Mouse (Mus musculus) c-Kit-positive CD71-positive TER-119-negative erythroid progenitor cells, embryonic 14.5 days (primary cell): Measurements from ENCODE around the gene Nrde2.
"Not testable (repeated sequence)": the region's sequence is repeated elsewhere in the genome, so short reads cannot be mapped to it uniquely, and the experiment has no call there.

Source experiments
- DNase-seq: peaks from one replicate; pipeline ENCODE4 v3.0.0-alpha.2; 2013; ENCODE audit warnings: low read depth

The Nrde2 gene

DNA sequence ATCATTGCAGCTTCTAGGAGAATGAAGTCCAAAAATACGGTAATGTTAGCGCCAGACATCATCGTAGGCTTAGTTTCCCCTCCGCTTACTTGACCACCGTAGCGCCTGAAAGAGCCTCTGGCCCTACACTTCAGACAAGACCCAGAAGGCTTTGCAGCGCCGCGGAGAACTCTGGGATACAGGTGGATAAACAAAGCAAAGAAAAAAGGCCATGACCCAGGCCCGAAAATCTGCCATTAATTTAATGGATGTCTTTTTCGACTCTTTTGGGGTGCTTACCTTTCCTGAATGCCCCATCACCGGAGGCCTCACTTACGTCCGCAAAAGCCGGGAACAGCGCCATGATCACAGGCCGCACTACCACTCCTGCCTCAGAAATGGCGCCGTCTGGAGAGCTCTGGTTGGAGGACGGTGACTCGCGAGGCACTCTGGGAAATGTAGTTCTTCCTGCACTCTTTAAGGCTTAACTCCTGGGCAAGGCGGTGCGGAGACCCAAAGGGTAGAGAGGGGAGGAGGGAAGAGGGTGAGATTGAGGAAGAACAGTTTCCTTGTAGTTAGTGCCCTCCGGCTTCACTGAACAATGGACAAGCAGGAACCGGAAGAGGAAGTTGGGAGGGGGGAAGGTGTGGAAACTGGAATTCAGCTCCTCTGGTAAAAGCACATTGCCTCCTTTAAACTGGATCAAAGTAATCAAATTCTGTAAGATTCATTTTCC, at the start of gene Nrde2:
TSS of gene Nrde2 (minus strand) at position 393 of the 715 bp plus-strand sequence.
- peak; percentile 89 for DNase-seq

DNA sequence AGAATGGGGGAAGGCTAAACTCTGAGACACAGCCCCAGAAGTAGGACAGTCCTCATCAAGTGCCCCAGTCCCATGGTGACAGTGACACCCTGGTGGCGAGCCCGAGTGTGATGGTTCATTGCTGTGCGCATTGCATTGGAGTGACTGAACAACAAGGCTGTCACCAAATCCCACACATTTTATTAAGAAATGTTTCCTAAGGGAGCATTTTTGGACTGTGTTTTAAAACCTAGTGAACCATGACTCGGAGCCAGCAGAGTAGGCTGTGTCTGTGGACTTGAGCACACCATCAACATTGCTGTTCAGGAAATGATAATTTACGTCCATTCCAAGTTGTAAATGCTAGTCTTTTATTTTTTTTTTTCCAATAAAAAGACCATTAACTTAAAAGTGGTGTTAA, 47.5 kb upstream of the Nrde2 start:
- no peak for DNase-seq

DNA sequence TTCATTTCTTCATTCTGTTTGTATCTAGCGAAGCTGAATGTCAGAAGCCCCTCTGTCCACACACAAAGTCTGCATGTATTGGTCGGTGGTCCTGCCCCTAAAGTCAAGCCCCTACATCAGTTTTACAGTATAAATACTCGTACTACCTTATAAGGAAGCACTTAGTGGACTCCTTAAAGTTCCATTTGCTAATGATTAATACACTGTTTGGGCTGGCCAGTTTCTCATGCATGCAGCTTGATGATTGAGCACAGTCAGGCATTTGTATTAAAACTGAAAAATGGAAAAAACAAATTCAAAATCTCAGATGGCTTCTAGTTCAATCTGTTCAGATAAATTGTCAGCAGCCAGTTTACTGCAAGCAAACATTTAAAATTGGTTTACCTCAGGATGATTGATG, 47.1 kb upstream of the Nrde2 start:
- DNase-seq, result no peak

DNA sequence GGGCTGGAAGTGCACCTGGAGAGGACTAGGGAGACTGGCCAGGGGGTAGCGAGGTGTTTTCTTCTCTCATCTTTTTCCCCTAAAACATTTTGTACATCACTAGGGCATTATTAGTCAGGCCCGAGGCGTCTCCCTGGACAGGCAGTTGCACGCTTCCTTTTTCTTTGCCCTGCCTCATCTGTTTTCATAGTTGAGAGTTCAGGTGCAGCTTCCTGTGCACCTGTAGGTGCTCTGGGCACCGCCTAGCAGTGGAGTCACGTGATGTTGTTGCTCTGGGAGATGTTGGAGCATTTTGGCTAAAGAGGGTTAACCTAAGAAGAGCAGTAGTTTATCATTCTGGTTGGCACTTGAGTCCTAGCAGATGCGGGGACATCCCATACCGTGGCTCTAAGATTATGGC, 45.7 kb upstream of the Nrde2 start:
- DNase-seq, result no peak

DNA sequence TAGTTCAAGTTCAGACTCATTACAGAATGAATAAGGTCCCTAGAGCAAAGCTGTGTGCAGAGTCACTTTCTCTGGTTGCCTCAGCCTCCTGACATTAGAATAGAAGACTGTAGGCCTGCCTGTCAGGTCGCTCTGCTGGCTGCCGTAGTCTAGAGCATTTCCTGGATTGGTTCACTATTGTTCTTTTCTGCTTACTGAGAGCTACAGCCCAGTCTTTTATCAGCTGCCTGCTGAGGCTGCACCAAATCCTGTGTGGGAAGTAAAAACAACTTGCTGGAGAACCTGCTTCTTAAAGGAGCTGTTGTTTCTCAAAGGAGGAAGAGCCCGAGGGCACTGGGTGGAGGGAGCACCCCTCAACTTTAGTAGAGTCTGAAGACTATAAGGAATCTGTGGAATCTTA, 44.3 kb upstream of the Nrde2 start:
- DNase-seq, result no peak

DNA sequence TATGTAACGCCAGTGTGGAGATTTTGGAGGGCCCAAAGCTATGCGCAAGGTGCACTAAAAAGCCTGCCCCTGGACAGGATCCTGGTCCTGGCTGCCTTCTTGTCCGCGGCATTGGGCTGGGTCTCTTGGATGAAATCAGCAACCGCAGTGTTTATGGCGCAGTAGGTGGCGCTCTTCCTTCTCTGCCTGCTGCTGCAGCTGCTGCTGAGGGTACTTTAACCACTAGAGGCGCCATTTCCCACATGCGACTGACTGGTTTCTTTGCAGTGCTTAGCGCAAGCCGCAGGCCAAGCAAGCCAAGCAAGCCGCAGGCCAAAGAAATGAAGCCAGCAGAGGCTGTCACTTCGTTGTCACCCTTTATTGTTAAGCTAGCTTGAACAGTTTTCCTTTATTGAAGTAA, 42.4 kb upstream of the Nrde2 start:
- DNase-seq, result peak; percentile 96

DNA sequence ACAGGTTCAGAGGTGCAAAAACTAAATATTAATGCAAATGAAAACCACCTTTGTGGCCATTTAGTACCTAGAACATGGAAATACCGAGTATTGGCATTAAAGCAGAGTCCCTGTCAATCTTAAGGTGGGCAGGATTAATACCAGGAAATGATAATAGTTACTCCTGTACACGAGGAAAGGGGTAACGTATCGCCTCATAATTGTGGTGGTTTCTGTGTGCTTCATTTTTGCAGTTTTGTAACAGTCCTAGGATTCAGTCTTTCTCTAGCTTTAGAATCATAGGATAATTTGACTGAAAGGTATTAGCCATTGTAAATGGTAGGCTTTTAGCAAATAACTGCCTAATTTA, 41.9 kb upstream of the Nrde2 start:
- DNase-seq, result peak; percentile 35

DNA sequence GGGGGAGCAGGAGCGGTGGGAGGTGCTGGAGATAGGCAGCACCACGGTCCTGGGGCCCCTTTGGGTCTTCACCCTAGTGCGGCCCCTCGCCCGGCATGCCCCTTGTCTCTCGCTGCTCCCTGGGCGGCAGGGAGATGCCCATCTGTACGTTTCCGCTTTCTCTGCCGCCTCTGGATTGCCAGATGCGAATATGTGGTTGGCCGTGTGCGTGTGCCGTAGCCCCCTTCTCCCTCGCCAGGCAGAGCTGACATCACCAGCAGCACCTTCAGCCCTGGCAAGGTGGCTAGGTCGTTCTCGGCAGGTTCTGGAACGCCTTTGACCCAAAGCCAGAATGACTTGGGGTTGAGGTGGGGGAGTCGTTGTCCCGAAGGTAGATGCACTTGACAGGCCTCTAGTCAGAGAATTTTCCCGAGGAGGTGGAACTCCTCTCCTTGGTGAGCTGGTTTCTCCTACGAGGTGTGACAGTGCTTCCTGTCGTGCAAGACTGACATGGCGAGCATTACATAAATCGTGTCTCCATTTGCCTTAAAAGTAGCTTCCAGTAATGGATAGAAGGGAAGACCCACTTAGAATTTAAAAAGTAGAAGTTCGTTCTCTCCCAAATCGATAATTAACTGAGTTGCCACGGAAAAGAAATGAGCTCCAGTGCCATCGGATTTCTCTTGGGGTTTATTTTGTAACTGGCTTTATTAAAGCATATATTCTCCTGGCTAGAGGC, 41.4 kb upstream of the Nrde2 start:
- peak; percentile 39 for DNase-seq

DNA sequence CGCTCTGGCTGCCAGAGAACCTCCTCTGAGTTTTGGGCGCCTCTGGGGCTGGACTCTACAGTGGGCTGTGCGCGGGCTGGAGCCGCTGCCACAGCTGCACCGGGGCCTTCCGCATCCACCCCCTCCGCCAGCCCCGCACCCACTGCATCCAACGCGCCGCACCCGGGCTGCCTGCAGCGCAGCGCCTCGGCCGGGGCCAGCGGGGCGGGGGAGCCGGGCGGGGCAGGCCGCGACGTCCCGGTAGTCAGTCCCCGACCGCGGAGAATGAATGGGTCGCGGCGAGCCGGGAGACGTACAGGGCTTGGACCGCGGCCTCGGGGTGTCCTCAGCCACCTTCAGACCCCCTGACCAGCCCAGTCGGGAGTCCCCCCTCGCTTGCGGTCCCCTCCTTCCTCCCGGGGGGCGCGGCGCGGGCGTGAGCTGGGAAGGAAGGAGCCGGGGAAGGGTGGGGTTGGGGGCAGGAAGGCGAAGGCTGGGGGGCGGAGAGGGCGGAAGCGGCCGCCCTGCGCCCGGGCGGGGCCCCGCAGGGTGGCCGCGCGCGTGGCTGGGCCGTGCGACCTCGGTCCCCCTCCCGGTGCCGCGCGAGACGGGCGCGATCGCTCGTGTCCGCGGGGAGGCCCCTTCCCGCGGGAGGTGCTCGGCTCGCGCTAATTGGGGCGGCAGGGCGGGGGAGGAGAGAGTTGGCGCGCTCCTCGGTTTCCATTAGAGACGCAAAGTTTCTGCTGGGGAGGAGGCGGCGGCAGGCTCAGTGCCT, 40.6 kb upstream of the Nrde2 start:
- peak; percentile 45 for DNase-seq

DNA sequence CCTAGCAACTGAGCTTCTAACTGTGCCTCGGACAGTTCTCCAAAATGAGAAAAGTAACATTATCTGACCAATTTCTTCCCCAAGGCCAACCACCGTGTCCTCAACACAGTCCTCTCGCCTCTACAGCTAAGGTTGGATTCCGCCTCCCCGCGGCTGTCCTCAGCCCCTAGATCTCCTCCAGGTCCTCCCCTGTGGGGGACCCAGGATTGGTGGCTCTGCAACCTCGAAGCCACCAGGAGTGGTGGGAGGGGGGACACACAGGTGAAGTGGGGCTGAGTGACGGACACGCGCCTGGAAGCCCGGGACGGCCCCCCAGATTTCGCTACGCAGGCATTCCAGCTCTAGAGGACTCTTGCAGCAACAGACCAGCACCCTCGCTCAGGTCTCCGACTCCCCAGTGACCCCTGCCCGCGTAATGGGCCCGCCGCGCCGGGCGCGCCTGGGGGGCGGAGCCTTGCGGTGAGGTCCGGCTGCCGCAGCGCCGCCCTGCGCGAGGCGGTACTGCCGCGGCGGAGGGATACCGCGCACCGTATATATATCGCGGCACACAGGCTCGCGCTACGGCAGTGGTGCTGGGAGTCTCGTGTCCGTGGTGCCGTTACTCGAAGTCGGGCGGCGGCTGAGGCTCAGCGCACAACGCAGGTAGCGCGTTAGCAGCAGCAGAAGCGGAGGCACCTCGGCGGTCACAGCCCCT, 39.7 kb upstream of the Nrde2 start, which contains the start of gene Calm1:
TSS of gene Calm1 (plus strand) at position 469 of the 694 bp plus-strand sequence.
- DNase-seq, result peak; percentile 80

DNA sequence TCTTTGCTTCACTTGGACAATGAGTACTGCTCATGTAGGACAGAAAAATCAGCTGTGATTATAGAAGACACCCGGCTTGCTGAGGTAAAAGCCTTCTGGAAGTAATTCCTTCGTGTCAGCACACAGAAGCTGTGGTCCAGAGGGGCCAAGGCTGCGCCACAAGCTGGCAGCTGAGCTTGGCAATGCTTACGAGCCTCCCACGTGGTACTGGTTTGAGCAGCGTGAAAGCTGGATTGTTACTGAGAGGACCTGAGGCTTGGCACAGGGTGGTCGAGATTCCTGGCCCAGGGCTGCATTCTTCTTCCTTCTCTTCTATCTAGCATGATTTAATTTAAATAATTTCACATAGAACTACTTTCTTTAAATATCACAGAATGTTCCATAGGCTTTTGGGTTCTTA, 37.3 kb upstream of the Nrde2 start:
- DNase-seq, result no peak

DNA sequence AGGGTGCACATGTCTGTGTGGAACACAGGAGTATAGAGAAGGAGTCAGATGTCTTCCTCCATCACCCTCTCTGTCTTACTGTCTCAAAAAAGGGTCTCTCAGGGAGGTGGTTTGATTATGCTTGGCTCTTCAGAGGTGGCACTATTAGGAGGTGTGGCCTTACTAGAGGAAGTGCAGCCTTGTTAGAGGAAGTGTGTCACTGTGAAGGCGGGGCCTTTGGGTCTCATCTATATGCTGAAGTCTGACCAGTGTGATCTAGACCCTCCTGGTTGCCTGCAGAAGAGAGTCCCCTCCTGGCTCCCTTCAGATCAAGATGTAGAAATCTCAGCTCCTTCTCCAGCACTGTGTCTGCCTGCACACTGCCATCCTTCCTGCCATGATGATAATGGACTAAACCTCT, 34.7 kb upstream of the Nrde2 start:
- no peak for DNase-seq

DNA sequence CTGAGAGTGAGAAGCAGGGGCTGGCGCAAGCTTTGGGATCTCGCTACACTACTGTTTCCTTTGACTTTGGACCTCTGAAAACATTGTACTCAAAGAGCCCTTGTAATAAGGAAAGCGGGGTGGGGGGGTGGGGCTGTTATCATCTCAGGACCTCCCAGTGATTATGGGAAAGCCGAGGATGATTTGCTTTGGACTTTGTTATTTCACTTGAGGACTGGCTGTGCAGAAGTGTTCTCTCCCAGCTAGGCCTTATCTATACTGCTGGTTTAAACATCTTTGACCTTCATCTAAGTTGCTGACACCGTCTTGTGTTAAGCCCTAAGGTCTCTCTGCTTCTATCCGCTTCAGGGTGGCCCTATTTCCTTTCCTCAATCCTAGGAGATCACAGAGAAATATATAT, 31.3 kb upstream of the Nrde2 start:
- no peak for DNase-seq

DNA sequence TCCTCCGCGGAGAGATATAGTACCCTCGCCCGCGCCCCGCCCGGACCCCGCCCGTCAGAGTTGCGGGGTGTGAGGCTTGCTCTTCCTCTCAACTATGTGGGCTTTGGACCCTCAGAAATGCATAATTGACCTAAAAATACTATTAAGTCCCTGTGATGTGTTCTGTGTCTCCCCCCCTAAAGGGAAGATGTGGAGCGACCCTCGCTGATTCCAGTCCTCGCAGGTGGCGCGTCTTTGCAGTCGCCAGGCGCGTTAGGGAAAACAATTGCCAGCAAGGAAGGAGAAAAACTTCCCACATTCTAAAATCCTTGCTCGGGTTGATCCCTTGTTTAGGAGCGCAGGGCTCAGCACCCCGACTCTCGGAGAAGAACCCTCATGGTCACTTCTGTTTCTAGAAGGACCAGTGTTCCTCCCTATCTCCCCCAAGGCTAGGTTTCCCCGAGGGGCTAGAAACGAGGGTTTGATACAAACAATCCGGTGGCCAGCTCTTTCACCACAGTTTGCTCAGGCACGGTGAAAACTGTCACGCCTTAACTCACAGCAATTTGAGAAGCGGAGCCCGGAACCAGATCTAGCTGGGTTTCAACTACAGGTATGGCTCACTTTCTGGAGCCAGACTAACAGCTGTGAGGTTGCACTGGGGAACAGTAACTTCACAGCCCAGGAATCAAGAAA, 28.4 kb upstream of the Nrde2 start:
- DNase-seq, result no peak

DNA sequence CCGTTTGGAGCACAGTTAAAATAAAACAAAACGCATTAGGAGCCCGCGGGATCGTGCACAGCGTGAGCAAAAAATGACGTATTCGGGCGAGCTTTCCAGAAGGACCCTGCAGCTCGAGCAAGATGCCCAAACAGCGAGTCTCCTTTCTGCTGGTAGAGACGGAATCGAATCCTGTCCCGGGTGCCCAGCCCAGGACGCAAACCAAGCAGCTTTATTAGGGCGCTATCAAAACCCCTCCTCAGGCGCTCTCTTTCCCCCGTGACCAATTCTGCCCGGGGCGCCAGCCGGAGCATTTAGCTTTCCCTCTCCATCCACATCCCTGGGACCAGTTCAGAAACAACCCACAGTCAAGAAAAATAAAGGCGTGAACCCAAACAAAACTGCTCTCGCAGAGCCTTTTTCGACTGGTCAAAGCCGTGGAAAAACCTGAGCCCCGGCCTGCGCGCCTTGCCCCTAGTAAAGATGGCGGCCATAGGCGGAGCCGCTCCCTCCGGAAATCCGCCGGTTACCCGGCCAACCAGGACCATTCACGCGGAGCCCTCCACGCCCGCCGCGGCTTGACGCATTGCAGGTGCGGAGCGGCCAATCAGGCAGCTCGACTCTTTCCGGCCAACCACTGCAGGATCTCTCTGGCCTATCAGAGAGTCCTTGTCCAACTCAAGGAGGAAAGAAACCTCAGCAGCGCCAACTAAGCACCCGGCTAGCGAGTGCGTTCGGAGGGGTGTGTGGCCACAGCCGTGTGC, 27.7 kb upstream of the Nrde2 start:
- peak; percentile 96 for DNase-seq

DNA sequence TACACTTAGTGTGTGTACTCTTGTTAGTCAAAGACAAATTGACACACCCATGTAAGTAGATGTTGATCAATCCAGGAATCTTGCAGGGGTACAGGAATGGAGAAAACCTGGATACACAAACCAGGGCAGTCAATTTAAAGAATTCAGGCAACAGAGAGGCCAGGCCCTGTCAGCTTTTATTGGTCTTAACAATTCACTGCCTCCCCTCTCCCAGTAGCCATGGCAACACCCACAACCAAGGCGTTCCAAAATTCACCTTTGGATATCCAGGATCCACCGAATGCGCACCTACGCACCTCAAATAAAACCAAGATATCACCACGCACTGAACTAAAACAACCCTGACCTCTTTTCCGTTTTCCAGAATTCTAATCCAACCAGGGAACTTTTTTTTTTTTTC, 26.9 kb upstream of the Nrde2 start:
- peak; percentile 33 for DNase-seq

DNA sequence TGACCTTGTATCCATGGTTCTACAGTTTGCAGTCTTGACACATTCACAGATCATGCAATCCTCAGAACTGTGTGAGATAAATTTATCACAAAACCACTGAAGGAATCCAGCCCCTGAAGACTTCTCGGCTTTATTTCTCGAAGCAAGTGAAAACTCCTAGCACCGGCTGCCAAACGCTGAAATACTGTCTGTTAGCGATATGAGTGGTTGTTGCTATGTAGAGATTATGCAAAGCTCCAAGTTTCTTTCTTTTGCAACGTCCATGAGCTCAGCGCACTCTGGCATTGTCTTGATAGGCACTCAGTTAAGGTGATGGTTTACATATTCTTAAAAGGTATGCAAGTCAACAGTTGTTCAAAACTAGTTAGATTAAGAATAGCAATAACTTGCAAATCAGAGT, 26.4 kb upstream of the Nrde2 start:
- peak; percentile 44 for DNase-seq

DNA sequence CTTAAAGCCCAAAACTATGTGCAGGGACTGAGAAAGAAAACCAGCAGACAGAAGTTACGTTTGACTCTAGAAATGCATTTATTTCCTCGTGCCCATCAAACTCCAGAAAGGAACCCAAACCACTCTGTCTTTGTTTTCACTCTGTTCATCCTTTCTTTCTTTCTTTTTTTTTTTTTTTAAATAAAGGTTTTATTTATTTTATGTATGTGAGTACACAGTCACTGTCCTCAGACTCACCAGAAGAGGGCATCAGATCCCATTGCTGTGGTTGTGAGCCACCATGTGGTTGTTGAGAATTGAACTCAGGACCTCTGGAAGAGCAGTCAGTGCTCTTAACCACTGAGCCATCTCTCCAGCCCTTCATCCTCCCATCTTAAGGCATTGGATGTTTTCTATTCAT, 25.5 kb upstream of the Nrde2 start:
- DNase-seq, result not testable (repeated sequence)

DNA sequence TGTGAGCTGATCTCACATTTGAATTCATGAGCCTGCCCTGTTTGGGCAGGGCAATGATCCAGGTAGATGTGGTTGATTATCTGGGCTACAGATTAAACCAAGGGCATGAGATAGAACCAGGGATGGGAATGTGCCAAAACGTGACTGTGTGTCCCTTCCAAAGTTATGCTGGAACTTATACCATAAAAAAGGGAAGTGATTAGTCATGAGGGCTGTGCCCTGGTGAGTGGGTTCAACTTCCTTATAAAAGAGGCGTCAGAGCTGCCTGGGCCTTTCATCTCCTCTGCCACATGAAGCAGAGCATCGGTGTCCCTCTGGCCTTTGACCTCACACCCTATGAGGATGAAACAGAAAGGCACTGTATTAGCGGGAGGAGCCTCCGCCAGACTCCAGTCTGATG, 24.5 kb upstream of the Nrde2 start:
- DNase-seq, result no peak

DNA sequence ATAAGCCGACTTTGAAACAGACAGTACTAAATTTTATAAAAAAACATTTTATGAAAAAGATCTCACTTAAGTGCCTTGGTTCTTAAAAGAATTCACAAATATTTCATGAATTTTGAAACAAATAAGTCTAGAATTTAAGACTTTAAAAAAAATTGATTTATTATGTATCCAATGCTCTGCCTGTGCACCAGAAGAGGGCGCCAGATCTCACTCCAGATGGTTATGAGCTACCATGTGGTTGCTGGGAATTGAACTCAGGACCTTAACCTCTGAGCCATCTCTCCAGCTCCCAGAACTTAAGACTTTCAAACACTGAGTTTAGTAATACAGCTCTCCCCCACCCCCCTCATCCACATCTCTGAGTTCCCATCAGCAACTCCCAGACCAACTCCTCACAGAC, 23.2 kb upstream of the Nrde2 start:
- no peak for DNase-seq

DNA sequence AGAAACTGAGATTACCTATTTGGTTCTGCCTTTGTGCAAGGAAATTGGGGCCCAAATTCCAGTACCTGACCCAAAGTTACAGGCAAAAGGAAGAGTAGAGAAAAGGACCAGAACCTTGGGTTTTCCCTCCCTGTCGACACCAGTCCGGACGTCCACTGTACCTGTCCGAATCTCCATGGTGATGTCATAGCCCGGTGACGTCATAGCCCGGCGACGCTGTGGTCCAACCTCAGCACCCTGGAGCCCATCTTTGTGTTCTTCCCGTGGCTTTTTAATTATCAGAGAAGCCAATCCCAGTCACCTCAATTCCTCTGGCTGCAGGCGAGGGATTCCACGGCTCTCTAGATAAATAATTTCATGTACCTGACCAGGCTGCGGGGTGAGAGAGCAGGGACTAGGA, 21.3 kb upstream of the Nrde2 start:
- DNase-seq, result no peak
